Mouse (Mus musculus) neural tube, embryonic 15.5 days (tissue): Measurements from ENCODE around the gene Tyw3. TPM values are rescaled to one million over a fixed set of nuclear protein-coding genes. Genes with fewer than 3 reads are reported as not detected.

Source experiments
- ATAC-seq: fragments of 200-750 bp; cut with Nextera tagmentation; 2 replicates; pipeline ENCODE4 v1.8.0; 2017; ENCODE audit warnings: mild to moderate bottlenecking, moderate TSS enrichment, moderate library complexity; ENCODE audit not compliant: low FRiP score
- H3K27ac ChIP-seq: fragments of 300-500 bp; sonication (generic); replicated peaks from 2 replicates; pipeline ENCODE4 v1.5.1; 2015; ENCODE audit warnings: mild to moderate bottlenecking, inconsistent platforms
- H3K27me3 ChIP-seq: fragments of 300-500 bp; sonication (generic); replicated peaks from 2 replicates; pipeline ENCODE4 v1.6.1; 2015; ENCODE audit warnings: inconsistent platforms
- H3K36me3 ChIP-seq: fragments of 300-500 bp; sonication (generic); 2 replicates; pipeline ENCODE4 v1.6.1; 2015; ENCODE audit warnings: inconsistent platforms
- H3K4me1 ChIP-seq: fragments of 300-500 bp; sonication (generic); 2 replicates; pipeline ENCODE4 v1.6.1; 2015; ENCODE audit warnings: inconsistent platforms
- H3K4me2 ChIP-seq: fragments of 300-500 bp; sonication (generic); 2 replicates; pipeline ENCODE4 v1.6.1; 2015; ENCODE audit warnings: inconsistent platforms, mild to moderate bottlenecking, moderate library complexity
- H3K4me3 ChIP-seq: fragments of 300-500 bp; sonication (generic); replicated peaks from 2 replicates; pipeline ENCODE4 v1.5.1; 2015; ENCODE audit warnings: mild to moderate bottlenecking, inconsistent platforms
- H3K9ac ChIP-seq: fragments of 300-500 bp; sonication (generic); replicated peaks from 2 replicates; pipeline ENCODE4 v1.6.1; 2015; ENCODE audit warnings: mild to moderate bottlenecking, inconsistent platforms
- H3K9me3 ChIP-seq: fragments of 300-500 bp; sonication (generic); replicated peaks from 2 replicates; pipeline ENCODE4 v1.6.1; 2016; ENCODE audit warnings: inconsistent platforms
- WGBS: fragments of 180-500 bp; shearing (Covaris S2); methylation state at CpG from one replicate; pipeline ENCODE4 v1.1.7; 2015; ENCODE audit warnings: mixed read lengths; 5-methylcytosine and 5-hydroxymethylcytosine counted together
- polyA plus RNA-seq: library from polyadenylated mRNA; unstranded; fragments of >200 nt; fragmentation: Nextera tagmentation; extraction: Ambion mirVana; gene quantifications from 2 replicates; pipeline ENCODE4 v1.2.1, GENCODE M21; 2015

Tyw3 gene
- polyA plus RNA-seq, 1 experiment from 2014 or later = 12.7 TPM

- Histone ChIP-seq H3K36me3 (peaks cover 28% of the 10 kb centered on the region), H3K9me3 (no peaks in the 10 kb centered on the region), H3K27me3 (no peaks in the 10 kb centered on the region), H3K27ac (peak within 1 kb of the TSS; percentile 96), H3K9ac (peak within 1 kb of the TSS; percentile 79), H3K4me2 (peak within 1 kb of the TSS; percentile 80), H3K4me1 (peaks cover 15% of the 10 kb centered on the region), H3K4me3 (peak within 1 kb of the TSS; percentile 79)
- ATAC-seq = peak; percentile 91
- WGBS = under 1% methylated on average over 25 of the region's 25 CpGs
These were observed 393 bp downstream of the Tyw3 start, which contains the start of gene Cryz for GRCm38 (mm10) chr3:154596488-154596933. TSS of gene Cryz (plus strand) at chr3:154596711.

GRCm38 (mm10) chr3:154594156-154594555 is 2.7 kb downstream of the Tyw3 start:
- Histone ChIP-seq H3K4me1 (peaks cover 15% of the 10 kb centered on the region), H3K4me3 (no peak overlapping the region), H3K27me3 (no peaks in the 10 kb centered on the region), H3K27ac (no peak overlapping the region), H3K36me3 (peaks cover 44% of the 10 kb centered on the region), H3K9me3 (no peaks in the 10 kb centered on the region), H3K4me2 (no peak overlapping the region), H3K9ac (no peak overlapping the region)
- ATAC-seq = no peak
- WGBS = 96% methylated on average over 6 of the region's 6 CpGs

- no peaks in the 10 kb centered on the region for H3K27me3 ChIP-seq
- peaks cover 15% of the 10 kb centered on the region for H3K4me1 ChIP-seq
- no peaks in the 10 kb centered on the region for H3K9me3 ChIP-seq
- no peak for ATAC-seq
- no peak overlapping the region for H3K4me3 ChIP-seq
- no peak overlapping the region for H3K27ac ChIP-seq
- H3K4me2 ChIP-seq = no peak overlapping the region
- H3K9ac ChIP-seq = no peak overlapping the region
- WGBS = 96% methylated on average over 6 of the region's 6 CpGs
- H3K36me3 ChIP-seq = peaks cover 44% of the 10 kb centered on the region
These were observed 3.3 kb downstream of the Tyw3 start for GRCm38 (mm10) chr3:154593596-154593995.

- Histone ChIP-seq H3K4me3 (no peak overlapping the region), H3K27me3 (no peaks in the 10 kb centered on the region), H3K4me2 (no peak overlapping the region), H3K9me3 (no peaks in the 10 kb centered on the region), H3K36me3 (peaks cover 60% of the 10 kb centered on the region), H3K9ac (no peak overlapping the region), H3K27ac (no peak overlapping the region), H3K4me1 (peaks cover 7% of the 10 kb centered on the region; the same call in 1 of the 2 replicates)
- 94% methylated on average over 3 of the region's 3 CpGs for WGBS
- ATAC-seq = no peak
These were observed 5.3 kb downstream of the Tyw3 start for GRCm38 (mm10) chr3:154591621-154592020.

GRCm38 (mm10) chr3:154590971-154591370 is 5.9 kb downstream of the Tyw3 start:
- peaks cover 64% of the 10 kb centered on the region for H3K36me3 ChIP-seq
- H3K9me3 ChIP-seq = no peaks in the 10 kb centered on the region
- H3K4me3 ChIP-seq = no peak overlapping the region
- no peak for ATAC-seq
- no peak overlapping the region for H3K9ac ChIP-seq
- no peak overlapping the region for H3K4me2 ChIP-seq
- 98% methylated on average over 5 of the region's 5 CpGs for WGBS
- 0 out of 2 replicates have a peak, but pooled peaks cover 4% of the 10 kb centered on the region for H3K4me1 ChIP-seq
- H3K27ac ChIP-seq = no peak overlapping the region
- H3K27me3 ChIP-seq = no peaks in the 10 kb centered on the region

- Histone ChIP-seq H3K27me3 (no peaks in the 10 kb centered on the region), H3K4me1 (no peaks in the 10 kb centered on the region), H3K4me2 (no peak overlapping the region), H3K4me3 (no peak overlapping the region), H3K27ac (no peak overlapping the region), H3K9me3 (no peaks in the 10 kb centered on the region), H3K9ac (no peak overlapping the region), H3K36me3 (peaks cover 35% of the 10 kb centered on the region)
- WGBS = 95% methylated on average over 8 of the region's 8 CpGs
- no peak for ATAC-seq
These were observed 12.6 kb downstream of the Tyw3 start for GRCm38 (mm10) chr3:154584351-154584750.

GRCm38 (mm10) chr3:154577895-154578294 is 19.0 kb downstream of the Tyw3 start:
- Histone ChIP-seq H3K4me3 (no peak overlapping the region), H3K4me2 (no peak overlapping the region), H3K27ac (no peak overlapping the region), H3K9ac (no peak overlapping the region), H3K27me3 (no peaks in the 10 kb centered on the region), H3K36me3 (peaks cover 18% of the 10 kb centered on the region), H3K4me1 (no peaks in the 10 kb centered on the region), H3K9me3 (no peaks in the 10 kb centered on the region)
- ATAC-seq = no peak
- 97% methylated on average over 8 of the region's 8 CpGs for WGBS

- no peak for ATAC-seq
- Histone ChIP-seq H3K4me2 (no peak overlapping the region), H3K27me3 (0 out of 2 replicates have a peak, but pooled peaks cover 4% of the 10 kb centered on the region), H3K4me3 (no peak overlapping the region), H3K4me1 (peaks cover 15% of the 10 kb centered on the region), H3K36me3 (peaks cover 4% of the 10 kb centered on the region; the same call in 1 of the 2 replicates), H3K9me3 (no peaks in the 10 kb centered on the region), H3K27ac (no peak overlapping the region), H3K9ac (no peak overlapping the region)
- 53% methylated on average over 6 of the region's 6 CpGs for WGBS
These were observed 23.2 kb downstream of the Tyw3 start for GRCm38 (mm10) chr3:154573666-154574065.

GRCm38 (mm10) chr3:154572341-154572972 is 24.4 kb downstream of the Tyw3 start:
- ATAC-seq = peak; percentile 87
- H3K4me1 ChIP-seq = peaks cover 15% of the 10 kb centered on the region
- no peaks in the 10 kb centered on the region for H3K36me3 ChIP-seq
- no peaks in the 10 kb centered on the region for H3K9me3 ChIP-seq
- H3K27me3 ChIP-seq = 0 out of 2 replicates have a peak, but pooled peaks cover 4% of the 10 kb centered on the region
- no peak overlapping the region for H3K9ac ChIP-seq
- no peak overlapping the region for H3K27ac ChIP-seq
- no peak overlapping the region for H3K4me3 ChIP-seq
- 10% methylated on average over 12 of the region's 12 CpGs for WGBS
- H3K4me2 ChIP-seq = peak overlapping the region; percentile 32; the same call in 1 of the 2 replicates

- Histone ChIP-seq H3K36me3 (no peaks in the 10 kb centered on the region), H3K4me3 (peak overlapping the region; percentile 19), H3K4me2 (peak overlapping the region; percentile 52), H3K9me3 (no peaks in the 10 kb centered on the region), H3K27ac (0 out of 2 replicates have a peak overlapping the region, but pooled peaks have one; percentile 5), H3K9ac (no peak overlapping the region), H3K4me1 (peaks cover 15% of the 10 kb centered on the region), H3K27me3 (0 out of 2 replicates have a peak, but pooled peaks cover 4% of the 10 kb centered on the region)
- no peak for ATAC-seq
- WGBS = 7% methylated on average over 12 of the region's 12 CpGs
These were observed 26.1 kb downstream of the Tyw3 start for GRCm38 (mm10) chr3:154570786-154571185.

- H3K4me1 ChIP-seq = peaks cover 15% of the 10 kb centered on the region
- no peak overlapping the region for H3K9ac ChIP-seq
- no peak overlapping the region for H3K4me3 ChIP-seq
- no peaks in the 10 kb centered on the region for H3K9me3 ChIP-seq
- 19% methylated on average over 14 of the region's 14 CpGs for WGBS
- H3K36me3 ChIP-seq = no peaks in the 10 kb centered on the region
- no peak for ATAC-seq
- peak overlapping the region; percentile 52 for H3K4me2 ChIP-seq
- H3K27ac ChIP-seq = no peak overlapping the region
- H3K27me3 ChIP-seq = 0 out of 2 replicates have a peak, but pooled peaks cover 4% of the 10 kb centered on the region
These were observed 26.8 kb downstream of the Tyw3 start for GRCm38 (mm10) chr3:154570029-154570575.

GRCm38 (mm10) chr3:154565437-154565836 is 31.5 kb downstream of the Tyw3 start:
- H3K9me3 ChIP-seq = no peaks in the 10 kb centered on the region
- H3K27me3 ChIP-seq = no peaks in the 10 kb centered on the region
- no peak for ATAC-seq
- no peak overlapping the region for H3K9ac ChIP-seq
- H3K4me1 ChIP-seq = peaks cover 5% of the 10 kb centered on the region
- H3K4me3 ChIP-seq = no peak overlapping the region
- no peaks in the 10 kb centered on the region for H3K36me3 ChIP-seq
- 80% methylated on average over 3 of the region's 3 CpGs for WGBS
- no peak overlapping the region for H3K4me2 ChIP-seq
- H3K27ac ChIP-seq = no peak overlapping the region
